Mouse (Mus musculus) E14TG2a.4 (cell line): Measurements from ENCODE around the gene Mipep.

ENCODE experiments used
- H3K27me3 ChIP-seq: 2 replicates; pipeline ENCODE4 v1.6.1; 2014; ENCODE audit warnings: low read length, control low read depth; ENCODE audit not compliant: insufficient read depth
- H3K36me3 ChIP-seq: 2 replicates; pipeline ENCODE4 v1.6.1; 2014; ENCODE audit warnings: low read length, control low read depth; ENCODE audit not compliant: insufficient read depth
- H3K4me1 ChIP-seq: replicated peaks from 2 replicates; pipeline ENCODE4 v1.6.1; 2014; ENCODE audit warnings: low read depth, low read length, control low read depth
- H3K4me3 ChIP-seq: replicated peaks from 2 replicates; pipeline ENCODE4 v1.5.1; 2014; ENCODE audit warnings: mild to moderate bottlenecking, low read length
- H3K9me3 ChIP-seq: 2 replicates; pipeline ENCODE4 v1.6.1; 2014; ENCODE audit warnings: low read length, control low read depth
- CTCF ChIP-seq: conservative IDR thresholded peaks from 2 replicates; pipeline ENCODE4 v1.5.1; 2014; ENCODE audit warnings: low read length
- NANOG ChIP-seq: IDR thresholded peaks from 2 replicates; pipeline ENCODE4 v1.6.1; 2014; ENCODE audit warnings: borderline replicate concordance, low read length, mixed read lengths
- POU5F1 ChIP-seq: IDR thresholded peaks from 2 replicates; pipeline ENCODE4 v1.6.1; 2014; ENCODE audit warnings: low read length, borderline replicate concordance

Mipep gene

GRCm38 (mm10) chr14:60740507-60740906 lies 43.9 kb upstream of the Mipep start:
- Histone ChIP-seq H3K4me1 (peaks cover 62% of the 10 kb centered on the region), H3K36me3 (peaks cover 24% of the 10 kb centered on the region), H3K27me3 (no peaks in the 10 kb centered on the region), H3K9me3 (no peaks in the 10 kb centered on the region), H3K4me3 (no peak overlapping the region)
- TF ChIP-seq CTCF (no peak), POU5F1 (no peak), NANOG (no peak)

GRCm38 (mm10) chr14:60741033-60741432 lies 43.3 kb upstream of the Mipep start:
- H3K4me3 ChIP-seq, result no peak overlapping the region
- peaks cover 29% of the 10 kb centered on the region for H3K36me3 ChIP-seq
- no peaks in the 10 kb centered on the region for H3K27me3 ChIP-seq
- peaks cover 56% of the 10 kb centered on the region for H3K4me1 ChIP-seq
- H3K9me3 ChIP-seq, result no peaks in the 10 kb centered on the region
- TF ChIP-seq NANOG (no peak), POU5F1 (no peak), CTCF (no peak)

GRCm38 (mm10) chr14:60741490-60741981 lies 42.8 kb upstream of the Mipep start:
- Histone ChIP-seq H3K36me3 (peaks cover 35% of the 10 kb centered on the region), H3K27me3 (no peaks in the 10 kb centered on the region), H3K4me1 (peaks cover 51% of the 10 kb centered on the region), H3K4me3 (no peak overlapping the region), H3K9me3 (no peaks in the 10 kb centered on the region)
- TF ChIP-seq CTCF, result no peak
- TF ChIP-seq POU5F1, result no peak
- TF ChIP-seq NANOG, result no peak

GRCm38 (mm10) chr14:60743681-60744080 lies 40.7 kb upstream of the Mipep start:
- H3K36me3 ChIP-seq, result peaks cover 55% of the 10 kb centered on the region
- peaks cover 42% of the 10 kb centered on the region for H3K4me1 ChIP-seq
- no peaks in the 10 kb centered on the region for H3K27me3 ChIP-seq
- no peaks in the 10 kb centered on the region for H3K9me3 ChIP-seq
- H3K4me3 ChIP-seq, result no peak overlapping the region
- TF ChIP-seq POU5F1 (no peak), NANOG (no peak), CTCF (no peak)

- TF ChIP-seq NANOG (no peak), CTCF (no peak), POU5F1 (no peak)
- H3K4me3 ChIP-seq, result no peak overlapping the region
- no peaks in the 10 kb centered on the region for H3K27me3 ChIP-seq
- H3K36me3 ChIP-seq, result peaks cover 71% of the 10 kb centered on the region
- H3K4me1 ChIP-seq, result peaks cover 31% of the 10 kb centered on the region
- H3K9me3 ChIP-seq, result no peaks in the 10 kb centered on the region
Observed at GRCm38 (mm10) chr14:60745201-60745600, 39.2 kb upstream of the Mipep start.

- TF ChIP-seq CTCF (no peak), POU5F1 (no peak), NANOG (no peak)
- H3K4me1 ChIP-seq, result peaks cover 25% of the 10 kb centered on the region
- 0 out of 2 replicates have a peak, but pooled peaks cover 3% of the 10 kb centered on the region for H3K27me3 ChIP-seq
- H3K4me3 ChIP-seq, result no peak overlapping the region
- peaks cover 80% of the 10 kb centered on the region for H3K36me3 ChIP-seq
- no peaks in the 10 kb centered on the region for H3K9me3 ChIP-seq
Observed at GRCm38 (mm10) chr14:60746141-60746540, 38.2 kb upstream of the Mipep start.

- no peaks in the 10 kb centered on the region for H3K9me3 ChIP-seq
- 0 out of 2 replicates have a peak, but pooled peaks cover 3% of the 10 kb centered on the region for H3K27me3 ChIP-seq
- no peak overlapping the region for H3K4me3 ChIP-seq
- H3K4me1 ChIP-seq, result peaks cover 20% of the 10 kb centered on the region
- peaks cover 72% of the 10 kb centered on the region for H3K36me3 ChIP-seq
- TF ChIP-seq CTCF (no peak), NANOG (no peak)
Observed at GRCm38 (mm10) chr14:60747154-60747870, 37.1 kb upstream of the Mipep start.

GRCm38 (mm10) chr14:60749880-60750279 lies 34.5 kb upstream of the Mipep start:
- Histone ChIP-seq H3K4me1 (peaks cover 33% of the 10 kb centered on the region), H3K36me3 (peaks cover 72% of the 10 kb centered on the region), H3K4me3 (no peak overlapping the region), H3K9me3 (no peaks in the 10 kb centered on the region), H3K27me3 (0 out of 2 replicates have a peak, but pooled peaks cover 3% of the 10 kb centered on the region)
- TF ChIP-seq NANOG (no peak), POU5F1 (no peak), CTCF (no peak)
